Mouse (Mus musculus): ENCODE data around the gene Cd300lg.

DNA sequence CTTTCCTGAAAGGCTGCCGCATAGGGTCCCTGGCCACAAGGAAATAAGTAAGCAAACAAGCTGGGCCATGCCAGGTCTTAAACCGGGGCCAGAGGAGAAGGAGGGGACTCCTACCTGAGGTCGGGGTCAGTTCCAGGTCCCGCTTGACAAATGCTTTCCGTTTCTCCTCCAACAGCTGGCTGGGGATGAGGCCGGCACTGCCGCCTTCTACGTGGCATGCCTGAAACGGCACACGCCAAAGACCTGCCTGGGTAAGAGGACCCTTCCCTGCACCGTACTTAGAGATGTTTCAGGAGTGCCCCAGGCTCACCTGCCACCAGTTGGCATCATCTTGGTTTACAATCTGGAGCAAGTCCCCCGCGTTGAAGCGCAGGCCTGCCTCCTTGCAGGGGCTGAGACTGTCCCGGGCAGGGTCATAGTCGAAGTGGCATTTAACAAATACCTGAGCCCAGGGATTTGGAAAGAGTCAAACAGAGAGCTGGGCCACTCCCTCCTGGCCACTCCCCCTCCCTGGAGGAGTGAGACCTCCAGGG lies 20.7 kb downstream of the Cd300lg start:
- TF ChIP-seq CTCF (IDR thresholded peaks at IDR 0.05; ENCODE audit: insufficient read depth, low read length): no peak
- no peak for TF ChIP-seq POLR2A (IDR thresholded peaks at IDR 0.05; ENCODE audit: borderline replicate concordance, extremely low read depth, low read depth, low read length)

All from lung, adult 2 months (tissue).